Mouse (Mus musculus): ENCODE data around the gene Mier3.
A peak's percentile ranks its signal among the peaks of the same experiment; 100 is the strongest.
"Not testable (repeated sequence)": the region's sequence is repeated elsewhere in the genome, so short reads cannot be mapped to it uniquely, and the experiment has no call there.

The Mier3 gene

GRCm38 (mm10) chr13:111687285-111687781 is 6.6 kb downstream of the Mier3 start:
- peak; percentile 78 for DNase-seq (ENCODE audit: low read depth, low spot score)

GRCm38 (mm10) chr13:111703396-111703795 is 22.6 kb downstream of the Mier3 start:
- DNase-seq (ENCODE audit: low read depth, low spot score): no peak

DNA sequence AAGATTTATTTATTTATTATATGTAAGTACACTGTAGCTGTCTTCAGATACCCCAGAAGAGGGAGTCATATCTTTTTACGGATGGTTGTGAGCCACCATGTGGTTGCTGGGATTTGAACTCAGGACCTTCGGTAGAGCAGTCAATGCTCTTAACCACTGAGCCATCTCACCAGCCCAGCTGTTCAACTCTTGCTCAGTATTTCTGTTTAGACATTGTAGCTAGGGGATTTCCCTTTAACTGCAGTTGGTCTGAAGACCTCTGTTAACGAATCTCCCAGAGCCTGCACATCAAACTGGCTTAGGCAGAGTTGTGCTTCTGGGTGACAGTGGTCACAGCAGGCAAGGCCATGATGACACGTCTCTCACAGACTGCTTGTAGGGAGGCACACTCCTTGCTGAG is 23.2 kb downstream of the Mier3 start:
- not testable (repeated sequence) for DNase-seq (ENCODE audit: low read depth, low spot score)

- DNase-seq (ENCODE audit: low read depth, low spot score): no peak
These were observed 29.8 kb downstream of the Mier3 start for GRCm38 (mm10) chr13:111710531-111710930.

- no peak for DNase-seq (ENCODE audit: low read depth, low spot score)
These were observed 38.9 kb downstream of the Mier3 start for GRCm38 (mm10) chr13:111719726-111720125.

- no peak for DNase-seq (ENCODE audit: low read depth, low spot score)
These were observed 44.0 kb downstream of the Mier3 start for GRCm38 (mm10) chr13:111724811-111725164.

GRCm38 (mm10) chr13:111725165-111726077 is 44.6 kb downstream of the Mier3 start:
- peak; percentile 99 for DNase-seq (ENCODE audit: low read depth, low spot score)

DNA sequence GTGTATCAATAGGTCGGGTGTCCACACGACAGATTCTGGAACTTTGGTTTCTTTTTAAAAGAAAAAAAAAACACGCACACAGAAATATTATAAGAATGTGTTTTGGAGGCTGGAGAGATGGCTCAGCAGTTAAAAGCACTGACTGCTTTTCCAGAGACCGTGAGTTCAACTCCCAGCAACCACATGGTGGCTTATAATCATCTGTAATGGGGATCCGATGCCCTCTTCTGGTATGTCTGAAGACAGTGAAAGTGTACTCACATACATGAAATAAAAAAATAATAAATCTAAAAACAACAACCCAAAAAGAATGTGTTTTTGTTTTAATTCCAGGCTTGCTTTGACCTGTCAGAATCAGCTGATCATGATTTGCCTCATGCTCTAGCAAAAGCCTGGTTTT is 46.1 kb downstream of the Mier3 start:
- no peak for DNase-seq (ENCODE audit: low read depth, low spot score)

DNA sequence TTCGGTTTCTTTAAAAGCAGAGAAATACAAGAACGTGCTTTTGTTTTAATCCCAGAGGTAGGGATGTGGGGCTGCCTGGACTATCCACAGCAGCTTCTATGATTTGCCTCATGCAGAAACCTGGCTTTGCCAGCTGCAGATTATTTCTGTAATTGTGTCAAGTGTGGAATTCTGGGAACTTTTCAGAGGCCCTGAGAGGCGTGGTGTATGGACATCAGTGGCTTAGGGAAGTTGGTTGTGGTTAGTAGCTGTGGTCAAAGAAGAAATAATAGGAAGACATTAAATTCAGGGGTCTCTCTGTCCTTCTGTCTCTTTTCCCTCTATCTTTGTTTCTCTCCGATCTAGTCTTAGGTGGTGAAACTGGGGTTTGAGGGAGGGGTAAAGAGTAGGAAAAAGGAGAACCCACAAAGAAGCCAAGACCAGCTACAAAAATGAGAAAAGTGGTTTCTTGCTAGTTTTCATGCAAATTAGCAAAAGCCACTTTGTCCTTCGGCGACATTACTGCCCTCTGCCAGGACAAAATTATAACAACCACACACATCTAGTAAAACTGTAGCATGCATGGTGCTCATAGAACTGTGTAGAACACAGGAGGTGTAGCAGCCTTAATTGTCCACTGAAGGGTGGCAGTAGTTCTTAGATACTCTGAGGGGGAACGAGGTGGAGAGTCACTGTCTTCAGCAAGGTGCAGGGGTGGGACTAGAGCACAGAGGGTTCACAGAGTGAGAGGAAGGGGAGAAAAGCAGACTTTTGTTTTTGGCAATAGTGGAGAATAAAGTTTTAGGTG is 60.6 kb downstream of the Mier3 start:
- no peak for DNase-seq (ENCODE audit: low read depth, low spot score)

DNA sequence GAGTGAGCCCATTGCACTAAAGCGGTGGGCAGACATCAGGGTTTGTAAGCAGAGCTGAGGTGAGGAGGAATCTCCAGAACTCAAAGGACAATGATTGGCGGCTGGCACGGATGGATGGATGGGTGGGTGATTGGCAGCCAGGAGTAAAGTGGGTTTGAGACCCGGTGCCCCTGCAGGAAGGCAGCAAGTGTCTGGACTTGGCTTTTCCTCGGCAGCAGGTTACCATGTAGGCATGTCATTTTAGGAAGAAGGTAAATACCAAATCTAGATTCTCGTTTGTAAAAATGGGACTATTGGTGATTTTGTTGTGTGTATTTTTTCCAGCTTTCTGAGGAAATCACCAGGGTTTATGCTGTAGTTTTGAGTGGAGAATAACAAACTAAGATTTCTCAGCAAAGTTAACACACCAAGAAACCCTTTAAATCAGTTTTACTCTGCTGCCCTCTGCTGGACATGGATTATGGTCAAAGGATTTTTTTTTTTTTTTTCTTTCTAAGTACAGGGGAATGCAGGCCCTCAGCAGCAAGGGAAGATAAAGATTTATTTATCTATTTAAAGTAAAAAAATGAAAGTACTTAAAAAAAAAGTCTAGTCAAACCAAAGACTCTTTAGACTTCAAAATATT is 61.3 kb downstream of the Mier3 start:
- peak; percentile 81 for DNase-seq (ENCODE audit: low read depth, low spot score)

GRCm38 (mm10) chr13:111744233-111745000 is 63.6 kb downstream of the Mier3 start:
- DNase-seq (ENCODE audit: low read depth, low spot score): no peak

DNA sequence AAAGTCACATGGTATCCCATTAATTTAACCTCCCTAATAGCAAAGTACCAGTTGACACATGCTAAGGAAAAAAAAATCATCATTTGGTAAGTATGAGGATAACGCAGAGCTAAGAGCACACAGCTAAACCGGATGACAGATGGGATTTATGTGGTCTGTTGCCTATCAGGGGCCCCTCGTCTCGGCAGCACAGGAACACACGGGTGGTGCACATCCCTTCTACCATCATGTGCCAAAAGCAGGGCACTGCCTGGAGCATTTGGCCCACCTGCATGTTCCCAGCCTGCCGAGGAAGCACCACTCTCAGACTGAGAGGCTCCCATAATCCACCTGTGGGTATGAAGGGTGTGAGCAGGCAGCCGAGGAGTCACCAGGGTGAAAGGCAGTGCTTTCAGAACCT is 64.4 kb downstream of the Mier3 start:
- no peak for DNase-seq (ENCODE audit: low read depth, low spot score)

GRCm38 (mm10) chr13:111746831-111747230 is 66.1 kb downstream of the Mier3 start:
- no peak for DNase-seq (ENCODE audit: low read depth, low spot score)

DNA sequence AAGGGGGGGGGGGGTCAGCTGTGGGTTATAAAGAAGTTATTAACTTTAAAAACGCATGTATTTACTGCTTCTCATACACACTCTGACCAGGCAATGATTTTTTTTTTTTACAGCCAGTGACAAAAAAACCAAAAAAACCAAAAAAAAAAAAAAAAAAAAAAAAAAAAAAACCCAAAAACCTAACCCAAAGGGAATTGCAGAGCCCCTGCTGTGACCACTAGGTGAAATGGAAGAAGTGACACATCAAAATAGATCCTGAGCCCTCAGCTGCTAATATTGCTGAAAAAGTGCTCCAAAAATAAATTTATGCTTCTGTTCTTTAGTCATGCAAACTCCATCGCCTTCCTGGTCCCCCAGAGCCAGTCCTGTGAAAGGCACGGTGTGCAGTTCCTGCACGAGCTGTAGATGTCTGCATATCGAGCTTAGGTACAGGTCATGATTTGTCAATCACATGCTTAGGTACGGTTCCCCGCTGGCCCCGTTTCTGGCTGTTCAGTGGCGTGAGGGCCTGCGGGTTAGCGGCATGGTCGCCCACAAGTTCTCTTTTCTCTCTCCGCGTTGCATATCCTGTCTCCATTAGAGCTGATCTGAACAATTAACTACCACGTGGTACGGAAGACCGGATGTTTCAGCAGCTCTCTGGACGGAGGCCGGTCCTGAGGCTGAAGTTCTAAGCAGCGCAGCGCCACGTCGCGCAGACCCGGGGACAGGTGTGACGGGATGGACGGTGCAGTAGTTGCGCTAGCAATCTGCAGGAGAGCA is 67.7 kb downstream of the Mier3 start:
- no peak for DNase-seq (ENCODE audit: low read depth, low spot score)

- DNase-seq (ENCODE audit: low read depth, low spot score): no peak
These were observed 72.5 kb downstream of the Mier3 start for GRCm38 (mm10) chr13:111753321-111753720.

GRCm38 (mm10) chr13:111755377-111755776 is 74.6 kb downstream of the Mier3 start:
- no peak for DNase-seq (ENCODE audit: low read depth, low spot score)

- no peak for DNase-seq (ENCODE audit: low read depth, low spot score)
These were observed 75.2 kb downstream of the Mier3 start for GRCm38 (mm10) chr13:111755937-111756336.

GRCm38 (mm10) chr13:111756986-111757385 is 76.2 kb downstream of the Mier3 start:
- DNase-seq (ENCODE audit: low read depth, low spot score): no peak

DNA sequence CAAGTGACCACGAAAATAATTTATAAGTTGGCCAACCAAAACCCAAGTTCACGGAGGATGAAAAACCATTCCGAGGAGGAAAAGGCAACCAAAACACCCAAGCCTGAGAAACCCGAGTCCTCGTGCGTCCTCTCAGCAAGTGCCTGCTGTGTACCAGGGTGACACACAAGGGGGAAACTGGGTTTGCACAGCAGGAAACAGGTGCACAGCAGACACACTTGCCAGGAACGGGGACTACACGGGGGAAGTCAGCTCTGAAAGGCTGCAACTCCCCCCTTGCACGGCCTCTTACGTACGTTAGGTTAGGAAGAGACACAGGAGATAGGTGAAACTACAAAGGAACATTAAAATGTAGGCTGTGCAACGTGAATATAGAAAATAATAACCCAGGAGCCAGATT is 81.7 kb downstream of the Mier3 start:
- DNase-seq (ENCODE audit: low read depth, low spot score): no peak

Data from mesoderm, embryonic 11.5 days (tissue).